Mouse (Mus musculus): ENCODE measurements at regions not wholly inside any gene's neighbourhood (a gene's known extent, or its start where the extent isn't known, plus 50 kb on each side); places are given as distances from the start of the nearest gene placed in this dataset.

DNA sequence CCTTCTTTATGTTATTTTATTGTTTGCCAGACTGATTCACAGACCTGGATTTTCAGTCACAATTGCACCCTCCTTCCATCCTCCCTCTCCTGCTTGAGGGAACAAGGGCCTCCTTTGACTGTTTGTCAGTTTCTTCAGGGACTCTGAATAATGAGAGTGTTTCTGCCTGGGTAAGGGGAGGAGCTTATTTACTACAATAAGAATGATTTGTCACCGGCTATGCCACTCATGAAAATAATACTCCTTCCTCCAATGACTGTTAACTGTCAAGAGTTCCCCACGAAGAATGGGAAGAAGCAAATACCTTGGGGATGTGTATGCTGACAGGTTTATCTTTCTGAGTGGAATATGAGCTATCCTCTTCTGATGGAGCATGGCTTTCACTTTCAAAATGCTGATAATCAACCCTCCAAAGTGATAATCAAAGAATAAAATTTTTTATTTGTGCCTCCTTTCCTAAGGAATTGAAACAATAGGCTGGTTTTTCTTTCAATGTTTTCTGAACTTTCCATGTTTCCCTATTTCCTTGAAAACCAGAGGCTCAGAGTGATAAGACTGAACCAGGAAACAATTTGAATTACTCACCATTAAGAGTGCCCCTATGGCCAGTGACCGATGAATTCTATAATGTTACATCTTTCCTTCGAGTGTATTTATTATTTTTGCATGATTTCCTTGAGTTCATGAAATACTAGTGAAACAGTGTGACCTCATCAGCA, 269.3 kb upstream of the Klf6 start:
- no peak for TF ChIP-seq JUND (IDR thresholded peaks at IDR 0.05; ENCODE audit: low read depth, low read length)
- TF ChIP-seq ZNF384 (IDR thresholded peaks at IDR 0.05; ENCODE audit: low read depth, low read length), result no peak
- TF ChIP-seq POLR2A (IDR thresholded peaks at IDR 0.05; ENCODE audit: control insufficient read depth in 1 of 2, insufficient read depth in 1 of 2, low read depth in 1 of 2, low read length in 2 of 2, poor library complexity in 1 of 2), result no peak
- no peak for TF ChIP-seq HCFC1 (IDR thresholded peaks at IDR 0.05; ENCODE audit: low read depth, low read length)
- no peak for TF ChIP-seq TCF12 (IDR thresholded peaks at IDR 0.05; ENCODE audit: low read depth, low read length)
- TF ChIP-seq POLR2AphosphoS2 (IDR thresholded peaks at IDR 0.05; ENCODE audit: low read length), result no peak

All from MEL (cell line).